In genomic region chr11:74438249-74438648, GRCm38 (mm10) we compare ENCODE assay signal across 20 mouse cellular contexts.
DNase-seq lines count a peak whose midpoint lies in the region; ATAC-seq and TF ChIP-seq lines count a peak whose summit lies in the region.
"Had no signal": no experiment of that assay in that cellular context is flagged by ENCODE, and none has a peak within 500 bp of the region (broad histone marks: within the 10 kb centered on the region; RNA-seq: fewer than 3 reads in every experiment).

No protein-coding gene starts in this region.

- H3K36me3 ChIP-seq in heart, embryonic 10.5 days, result no peaks in the 10 kb centered on the region
- no peaks in the 10 kb centered on the region for H3K36me3 ChIP-seq in heart, embryonic 16.5 days (ENCODE audit: control insufficient read depth, insufficient read depth)
- no peaks in the 10 kb centered on the region for H3K36me3 ChIP-seq in myocyte (ENCODE audit: control insufficient read depth, insufficient read depth)
- H3K36me3 ChIP-seq: embryonic facial prominence, embryonic 12.5 days; hindbrain, embryonic 15.5 days; neural tube, embryonic 12.5 days had no signal

- H3K4me3 ChIP-seq in heart, embryonic 10.5 days, result no peak overlapping the region
- H3K4me3 ChIP-seq in heart, embryonic 16.5 days (ENCODE audit: low read length), result no peak overlapping the region
- H3K4me3 ChIP-seq in myocyte, result no peak overlapping the region
- H3K4me3 ChIP-seq: embryonic facial prominence, embryonic 12.5 days; hindbrain, embryonic 15.5 days; neural tube, embryonic 12.5 days had no signal

- peak overlapping the region; percentile 6; the same call in 1 of the 2 replicates for H3K4me2 ChIP-seq in heart, embryonic 16.5 days (ENCODE audit: low read depth, low read length)
- H3K4me2 ChIP-seq in myocyte (ENCODE audit: low read depth), result peak overlapping the region; percentile 46
- H3K4me2 ChIP-seq: embryonic facial prominence, embryonic 12.5 days; hindbrain, embryonic 15.5 days; midbrain, embryonic 11.5 days; neural tube, embryonic 12.5 days had no signal

- H3K4me1 ChIP-seq in heart, embryonic 10.5 days, result peaks cover 43% of the 10 kb centered on the region
- peaks cover 21% of the 10 kb centered on the region for H3K4me1 ChIP-seq in heart, embryonic 16.5 days (ENCODE audit: control insufficient read depth, insufficient read depth, low read length)
- H3K4me1 ChIP-seq: embryonic facial prominence, embryonic 12.5 days; hindbrain, embryonic 15.5 days; neural tube, embryonic 12.5 days had no signal

- H3ac ChIP-seq in myocyte (ENCODE audit: control insufficient read depth, insufficient read length), result no peak overlapping the region

- no peak overlapping the region for H3K9ac ChIP-seq in heart, embryonic 16.5 days (ENCODE audit: low read length)
- H3K9ac ChIP-seq: embryonic facial prominence, embryonic 12.5 days; forebrain, postnatal 0 days; hindbrain, embryonic 15.5 days; liver, embryonic 14.5 days; neural tube, embryonic 12.5 days had no signal

- TF ChIP-seq POLR2A in myocyte (IDR thresholded peaks at IDR 0.05; ENCODE audit: insufficient read length, low read depth), result no peak

- ATAC-seq in heart, embryonic 16.5 days (replicated peaks; ENCODE audit: extremely low read depth, insufficient read depth, low FRiP score), result peak; percentile 79
- ATAC-seq: forebrain, postnatal 0 days had no signal

- peak overlapping the region; percentile 30; the same call in 1 of the 2 replicates for H3K27ac ChIP-seq in heart, embryonic 10.5 days
- peak overlapping the region; percentile 26; the same call in 1 of the 2 replicates for H3K27ac ChIP-seq in heart, embryonic 16.5 days (ENCODE audit: low read length)
- H3K27ac ChIP-seq: embryonic facial prominence, embryonic 12.5 days; hindbrain, embryonic 15.5 days; liver, embryonic 14.5 days; neural tube, embryonic 12.5 days had no signal

- no peaks in the 10 kb centered on the region for H3K9me3 ChIP-seq in heart, embryonic 10.5 days
- H3K9me3 ChIP-seq in heart, embryonic 16.5 days (replicated peaks; ENCODE audit: control insufficient read depth, low read length), result no peaks in the 10 kb centered on the region
- H3K9me3 ChIP-seq: embryonic facial prominence, embryonic 12.5 days; hindbrain, embryonic 15.5 days; neural tube, embryonic 12.5 days had no signal

- no peaks in the 10 kb centered on the region for H3K27me3 ChIP-seq in heart, embryonic 10.5 days (ENCODE audit: insufficient read depth, poor library complexity, severe bottlenecking)
- no peaks in the 10 kb centered on the region for H3K27me3 ChIP-seq in heart, embryonic 16.5 days (ENCODE audit: control insufficient read depth, insufficient read depth, low read length)
- no peaks in the 10 kb centered on the region for H3K27me3 ChIP-seq in myocyte (ENCODE audit: control insufficient read depth, insufficient read depth, insufficient read length)
- H3K27me3 ChIP-seq: embryonic facial prominence, embryonic 12.5 days; hindbrain, embryonic 15.5 days; neural tube, embryonic 12.5 days had no signal

- 38% methylated on average over 4 of the region's 4 CpGs for WGBS in heart, embryonic 10.5 days
- WGBS in heart, embryonic 16.5 days, result 44% methylated on average over 4 of the region's 4 CpGs

- H3K79me2 ChIP-seq in myocyte (ENCODE audit: control insufficient read depth, insufficient read depth), result no peaks in the 10 kb centered on the region

- DNase-seq in heart, adult 18-20 months, result peak; percentile 66 to 85
- DNase-seq in heart, embryonic 10.5 days (ENCODE audit: low spot score), result no peak
- no peak for DNase-seq in embryo, embryonic 10.5 days (ENCODE audit: low spot score)
- DNase-seq in left cerebral cortex, adult 8-10 months (ENCODE audit: low spot score in 2 of 2), result no peak
- DNase-seq in lung, adult 18-20 months, result no peak
- DNase-seq: cerebellum, adult 11-12 months; cerebellum, postnatal 10 days; forebrain, postnatal 0 days; gastrocnemius, postnatal 14 days; kidney, adult 8-10 months; kidney, postnatal 36 days; retina, postnatal 1 day; right cerebral cortex, postnatal 25 days had no signal

TF ChIP-seq in myocyte, 11 proteins besides CTCF, POLR2A, EP300 and RAD21:
- no peak for TF ChIP-seq USF1 (IDR thresholded peaks at IDR 0.05; ENCODE audit: low read depth)
- no peak for TF ChIP-seq MAX (IDR thresholded peaks at IDR 0.05; ENCODE audit: low read depth)
- no peak for TF ChIP-seq E2F4 (IDR thresholded peaks at IDR 0.05; ENCODE audit: insufficient read depth)
- TF ChIP-seq MYOG (IDR thresholded peaks at IDR 0.05; ENCODE audit: control insufficient read depth in 1 of 3, insufficient read depth in 1 of 3, insufficient read length in 2 of 3, low read depth in 2 of 3), result peak in 2 of 3 experiments; percentile 14 to 80
- TF ChIP-seq TCF3 (IDR thresholded peaks at IDR 0.05; ENCODE audit: insufficient read length, low read depth), result no peak
- no peak for TF ChIP-seq SRF (IDR thresholded peaks at IDR 0.05; ENCODE audit: control insufficient read depth, insufficient read length, low read depth)
- no peak for TF ChIP-seq POLR2AphosphoS2 (IDR thresholded peaks at IDR 0.05; ENCODE audit: insufficient read length, low read depth)
- peak; percentile 31 for TF ChIP-seq TCF12 (IDR thresholded peaks at IDR 0.05; ENCODE audit: insufficient read depth, poor library complexity, severe bottlenecking)
- TF ChIP-seq CEBPB (IDR thresholded peaks at IDR 0.05; ENCODE audit: insufficient read depth, poor library complexity, severe bottlenecking), result no peak
- TF ChIP-seq MYOD1 (IDR thresholded peaks at IDR 0.05; ENCODE audit: control insufficient read depth in 1 of 3, insufficient read length in 2 of 3, low read depth in 2 of 3), result peak in 1 of 3 experiments; percentile 79
- TF ChIP-seq REST (IDR thresholded peaks at IDR 0.05; ENCODE audit: insufficient read depth, insufficient read length), result no peak

Comparison
In these comparisons a context has a peak if more than half of its experiments do, and no peak if none do; other contexts are left out.
1. DNase-seq: peak in heart, adult 18-20 months (2 of 2); none in heart, embryonic 10.5 days (single experiment), embryo, embryonic 10.5 days (single experiment), left cerebral cortex, adult 8-10 months (0 of 2) and lung, adult 18-20 months (0 of 2).